Mouse (Mus musculus): ENCODE measurements around the gene Hdac9.

The Hdac9 gene

GRCm38 (mm10) chr12:34714266-34714939 lies 202.5 kb downstream of the Hdac9 start:
- no peak for DNase-seq (ENCODE audit: extremely low read depth, low read depth, low spot score)

- DNase-seq (ENCODE audit: extremely low read depth, low read depth, low spot score): no peak
Measured at GRCm38 (mm10) chr12:34697981-34698380, 218.9 kb downstream of the Hdac9 start.

GRCm38 (mm10) chr12:34696736-34697135 lies 220.2 kb downstream of the Hdac9 start:
- no peak for DNase-seq (ENCODE audit: extremely low read depth, low read depth, low spot score)

- no peak for DNase-seq (ENCODE audit: extremely low read depth, low read depth, low spot score)
Measured at GRCm38 (mm10) chr12:34688941-34689340, 228.0 kb downstream of the Hdac9 start.

DNA sequence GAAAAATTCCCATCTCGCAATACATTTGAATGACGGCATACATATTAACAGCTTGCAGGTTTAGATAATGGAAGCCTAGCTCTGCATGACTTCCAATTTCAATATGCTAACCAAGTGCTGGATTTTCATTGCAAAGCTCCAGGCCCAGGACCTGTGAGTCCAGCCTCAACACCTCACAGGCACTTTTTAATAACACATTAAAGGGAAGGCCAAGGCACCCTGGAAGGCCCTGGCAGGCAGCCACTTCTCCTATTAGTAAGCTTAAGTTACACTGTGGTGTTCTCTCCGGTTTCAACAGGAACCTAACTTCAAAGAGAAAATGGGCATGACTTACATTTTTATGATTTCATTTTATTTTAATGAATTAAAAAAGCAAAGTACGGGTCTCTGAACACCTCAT lies 233.5 kb downstream of the Hdac9 start:
- DNase-seq (ENCODE audit: extremely low read depth, low read depth, low spot score): no peak

- DNase-seq (ENCODE audit: extremely low read depth, low read depth, low spot score): no peak
Measured at GRCm38 (mm10) chr12:34682657-34683056, 234.2 kb downstream of the Hdac9 start.

DNA sequence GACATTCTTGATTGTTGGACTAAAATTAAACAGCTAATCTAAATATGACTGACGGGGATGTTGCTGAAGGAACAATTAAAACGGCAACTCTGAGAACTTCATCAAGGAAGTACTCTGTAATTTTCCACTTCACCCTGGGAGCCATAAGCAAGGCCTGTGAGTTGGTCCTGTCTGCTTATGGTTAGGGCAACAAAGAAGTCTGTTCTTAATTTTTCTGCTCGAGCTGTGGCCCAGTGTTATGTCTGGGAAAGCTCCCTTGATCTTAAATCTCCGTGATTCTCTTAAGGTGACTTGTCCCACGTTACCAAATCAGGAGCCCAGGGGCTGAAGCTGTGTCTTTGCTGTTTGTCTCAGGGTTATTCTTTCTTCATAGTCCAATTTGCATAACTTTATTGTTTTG lies 236.3 kb downstream of the Hdac9 start:
- DNase-seq (ENCODE audit: extremely low read depth, low read depth, low spot score): no peak

GRCm38 (mm10) chr12:34677110-34677509 lies 239.8 kb downstream of the Hdac9 start:
- DNase-seq (ENCODE audit: extremely low read depth, low read depth, low spot score): no peak

DNA sequence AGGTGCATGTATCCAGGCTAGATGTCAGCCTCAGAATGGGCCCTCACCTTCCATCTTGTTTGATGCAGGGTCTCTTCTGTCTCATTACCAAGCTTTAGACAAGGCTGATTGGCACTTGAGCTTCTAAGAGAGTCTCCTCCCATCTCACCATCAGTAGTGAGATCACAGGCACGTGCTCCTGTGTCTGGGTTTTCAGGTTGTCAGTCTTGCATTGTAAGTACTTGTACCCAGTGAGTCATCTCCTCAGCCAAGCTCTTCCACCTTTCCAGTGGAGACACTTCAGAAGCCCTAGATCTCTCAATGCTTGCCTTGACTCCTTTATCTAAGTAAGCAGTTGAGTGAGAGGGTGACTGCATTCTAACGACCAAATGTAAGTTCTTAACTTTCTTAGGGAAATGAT lies 242.7 kb downstream of the Hdac9 start:
- no peak for DNase-seq (ENCODE audit: extremely low read depth, low read depth, low spot score)

GRCm38 (mm10) chr12:34673539-34673938 lies 243.4 kb downstream of the Hdac9 start:
- no peak for DNase-seq (ENCODE audit: extremely low read depth, low read depth, low spot score)

DNA sequence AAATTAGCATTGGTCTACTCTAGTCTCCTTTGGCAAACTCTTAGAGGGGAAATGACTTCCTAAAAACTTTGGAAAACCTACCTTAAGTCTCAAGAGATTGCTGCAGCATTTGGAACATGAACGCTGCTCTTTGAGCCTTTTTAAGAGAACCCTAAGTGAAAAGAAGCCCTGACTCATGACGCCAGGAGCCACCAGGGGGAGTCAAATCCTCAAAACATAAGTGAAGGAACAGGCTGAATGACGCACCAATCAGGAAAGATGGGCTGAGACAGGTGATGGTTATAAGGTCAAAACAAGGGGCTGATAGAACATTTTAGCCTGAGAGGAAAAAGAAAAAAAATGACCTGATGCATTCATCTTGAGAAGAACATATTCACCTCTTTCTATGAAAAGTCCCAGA lies 252.1 kb downstream of the Hdac9 start:
- DNase-seq (ENCODE audit: extremely low read depth, low read depth, low spot score): no peak

DNA sequence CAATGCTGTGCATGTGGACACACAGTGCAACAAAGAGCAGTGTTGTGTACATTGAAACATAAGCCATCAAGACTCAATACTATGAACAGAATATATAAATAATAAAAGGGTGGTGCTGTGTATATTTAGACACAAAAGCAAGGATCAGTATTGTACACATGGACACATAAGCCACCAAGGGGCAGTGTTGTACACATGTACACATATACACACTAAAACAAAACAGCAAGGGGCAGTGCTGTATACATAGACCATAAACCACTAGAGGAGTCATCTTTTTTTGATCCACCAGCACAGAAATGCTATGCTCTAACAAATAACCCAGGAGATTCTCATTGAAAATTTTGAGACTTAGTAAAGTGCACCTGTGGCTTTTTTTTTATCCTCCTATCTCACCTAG lies 255.5 kb downstream of the Hdac9 start:
- DNase-seq (ENCODE audit: extremely low read depth, low read depth, low spot score): no peak

DNA sequence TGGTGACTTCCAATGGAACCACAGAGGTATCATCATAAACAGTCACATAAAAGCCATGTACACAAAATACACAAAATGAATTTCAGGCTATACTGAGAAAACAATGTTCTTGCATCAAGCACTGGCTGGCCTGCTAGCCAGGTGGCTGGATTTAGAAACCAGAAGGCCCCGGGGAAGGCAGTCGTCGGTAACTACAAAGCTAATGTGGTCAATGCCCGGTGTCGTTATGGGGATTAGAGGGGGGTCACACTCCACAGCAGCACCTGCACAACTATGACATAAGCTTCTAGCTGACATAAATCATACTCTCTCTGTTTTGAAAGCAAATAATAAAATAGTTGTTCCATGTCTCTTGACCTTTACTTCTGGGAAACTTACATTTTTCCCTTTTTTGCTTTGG lies 256.9 kb downstream of the Hdac9 start:
- DNase-seq (ENCODE audit: extremely low read depth, low read depth, low spot score): no peak

GRCm38 (mm10) chr12:34658568-34658967 lies 258.3 kb downstream of the Hdac9 start:
- no peak for DNase-seq (ENCODE audit: extremely low read depth, low read depth, low spot score)

- no peak for DNase-seq (ENCODE audit: extremely low read depth, low read depth, low spot score)
Measured at GRCm38 (mm10) chr12:34658119-34658518, 258.8 kb downstream of the Hdac9 start.

GRCm38 (mm10) chr12:34653615-34654014 lies 263.3 kb downstream of the Hdac9 start:
- DNase-seq (ENCODE audit: extremely low read depth, low read depth, low spot score): no peak

DNA sequence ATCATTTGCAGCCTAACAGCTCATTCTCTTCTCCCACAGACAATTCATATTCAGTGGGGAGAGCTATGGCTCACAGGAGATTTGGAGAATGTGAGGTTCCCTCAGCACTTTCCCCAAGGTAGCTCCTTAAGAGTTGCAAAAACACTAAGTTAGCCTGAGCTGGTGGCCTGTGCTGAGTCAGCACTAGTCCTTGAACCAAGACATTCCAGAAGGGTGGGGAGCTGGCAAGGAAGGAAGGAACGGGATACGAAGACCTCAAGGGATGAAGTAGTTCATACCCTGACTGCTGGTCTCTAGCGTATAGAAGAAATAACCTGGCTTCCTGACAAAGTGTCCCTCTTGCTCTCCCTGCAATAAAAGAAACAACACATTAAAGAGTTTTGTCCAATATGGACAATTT lies 268.1 kb downstream of the Hdac9 start:
- DNase-seq (ENCODE audit: extremely low read depth, low read depth, low spot score): no peak

GRCm38 (mm10) chr12:34641705-34642259 lies 275.1 kb downstream of the Hdac9 start:
- DNase-seq (ENCODE audit: extremely low read depth, low read depth, low spot score): no peak

DNA sequence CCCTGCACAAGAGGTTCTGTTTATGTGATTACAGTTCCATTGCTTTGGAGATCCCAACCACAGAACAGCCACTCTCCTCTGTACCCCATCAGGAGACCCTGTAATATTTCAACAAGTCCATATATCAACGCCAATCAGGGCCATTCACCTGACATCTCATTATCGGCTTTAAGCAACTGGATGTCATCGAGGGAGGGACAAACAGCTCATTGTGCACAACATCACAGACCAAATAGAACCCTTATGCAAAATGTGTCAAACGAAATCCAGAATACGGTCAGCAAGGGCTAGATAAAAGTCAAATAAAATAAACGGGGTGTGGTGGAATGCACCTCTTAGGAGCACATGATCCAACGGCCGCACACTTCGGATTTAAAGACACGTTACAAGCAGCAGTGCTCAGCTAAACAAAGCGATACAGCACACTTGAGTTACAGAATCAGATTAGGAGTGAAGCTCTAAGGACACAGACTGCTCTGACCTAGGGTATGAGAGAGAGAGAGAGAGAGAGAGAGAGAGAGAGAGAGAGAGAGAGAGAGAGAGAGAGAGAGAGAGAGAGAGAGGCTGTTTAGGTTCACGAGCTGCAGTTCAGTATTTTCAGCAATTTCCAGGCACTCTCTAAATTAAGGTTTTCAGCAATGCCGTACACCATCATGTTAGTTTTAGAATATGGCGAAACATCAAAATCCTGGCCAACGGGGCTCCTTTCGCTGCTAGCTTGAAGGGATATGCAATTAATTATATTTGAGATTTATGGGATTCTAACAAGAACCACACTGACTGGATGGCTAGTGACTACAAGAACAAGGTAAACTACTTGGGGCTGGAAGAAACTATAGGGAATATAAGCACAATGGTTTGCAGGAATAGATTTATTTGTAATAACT lies 279.4 kb downstream of the Hdac9 start:
- no peak for DNase-seq (ENCODE audit: extremely low read depth, low read depth, low spot score)

DNA sequence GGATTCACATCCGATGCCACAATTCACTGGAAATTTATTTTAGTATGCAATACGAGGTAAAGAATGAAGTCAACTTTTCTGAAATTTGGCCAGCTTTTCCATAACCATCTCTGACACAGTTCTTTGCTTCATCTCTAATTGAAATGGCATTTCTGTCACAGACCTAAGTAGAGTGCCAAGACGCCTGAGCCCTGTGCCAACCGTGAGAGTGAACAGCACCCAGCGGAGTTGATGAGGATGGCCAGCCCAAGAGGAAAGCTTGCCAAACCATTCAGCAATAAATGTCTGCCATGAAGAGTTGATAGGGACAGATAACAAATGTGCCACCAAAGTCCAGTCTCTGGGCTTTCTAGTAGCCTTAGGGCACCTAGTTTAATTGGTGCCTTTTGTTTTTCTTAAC lies 297.8 kb downstream of the Hdac9 start:
- DNase-seq (ENCODE audit: extremely low read depth, low read depth, low spot score): no peak

- DNase-seq (ENCODE audit: extremely low read depth, low read depth, low spot score): no peak
Measured at GRCm38 (mm10) chr12:34618321-34618720, 298.6 kb downstream of the Hdac9 start.

GRCm38 (mm10) chr12:34617836-34618235 lies 299.1 kb downstream of the Hdac9 start:
- DNase-seq (ENCODE audit: extremely low read depth, low read depth, low spot score): no peak

All from fat pad, adult 2 months (tissue).